Mouse (Mus musculus): ENCODE data around the gene Kcnj14.

GRCm38 (mm10) chr7:45865925-45866910, 41.6 kb upstream of the Kcnj14 start:
- TF ChIP-seq TAL1 (IDR thresholded peaks at IDR 0.05; ENCODE audit: low read length) (no peak), GATA1 (IDR thresholded peaks at IDR 0.05; ENCODE audit: low read length) (peak; percentile 61; the same call in 1 of the 2 replicates)

Measured in erythroblast, embryonic 14.5 days (primary cell).